Mouse (Mus musculus) neural tube, embryonic 14.5 days (tissue): ENCODE measurements around the gene Arhgef10l. TPM values are rescaled to one million over a fixed set of nuclear protein-coding genes. Genes with fewer than 3 reads are reported as not detected.
A peak's percentile ranks its signal among the peaks of the same experiment; 100 is the strongest.
"Not testable (repeated sequence)": the region's sequence is repeated elsewhere in the genome, so short reads cannot be mapped to it uniquely, and the experiment has no call there.

Source experiments
- ATAC-seq: fragments of 200-750 bp; cut with Nextera tagmentation; 2 replicates; pipeline ENCODE4 v1.8.0; 2017; ENCODE audit warnings: low read depth, mild to moderate bottlenecking, moderate TSS enrichment, moderate library complexity
- H3K27ac ChIP-seq: fragments of 300-500 bp; sonication (generic); 2 replicates; pipeline ENCODE4 v1.5.1; 2014; ENCODE audit warnings: low read depth, mild to moderate bottlenecking, control low read depth, low read length, moderate library complexity, mixed read lengths
- H3K27me3 ChIP-seq: fragments of 300-500 bp; sonication (generic); 2 replicates; pipeline ENCODE4 v1.6.1; 2014; ENCODE audit warnings: low read length; ENCODE audit not compliant: control insufficient read depth, insufficient read depth
- H3K36me3 ChIP-seq: fragments of 300-500 bp; sonication (generic); 2 replicates; pipeline ENCODE4 v1.6.1; 2014; ENCODE audit warnings: low read length, mixed read lengths; ENCODE audit not compliant: control insufficient read depth, insufficient read depth
- H3K4me1 ChIP-seq: fragments of 300-500 bp; sonication (generic); 2 replicates; pipeline ENCODE4 v1.6.1; 2014; ENCODE audit warnings: low read length; ENCODE audit not compliant: control insufficient read depth, insufficient read depth
- H3K4me2 ChIP-seq: fragments of 300-500 bp; sonication (generic); 2 replicates; pipeline ENCODE4 v1.6.1; 2014; ENCODE audit warnings: mild to moderate bottlenecking, low read depth, low read length, control low read depth
- H3K4me3 ChIP-seq: fragments of 300-500 bp; sonication (generic); 2 replicates; pipeline ENCODE4 v1.5.1; 2014; ENCODE audit warnings: low read depth, low read length, control low read depth, mixed read lengths
- H3K9ac ChIP-seq: fragments of 300-500 bp; sonication (generic); replicated peaks from 2 replicates; pipeline ENCODE4 v1.6.1; 2014; ENCODE audit warnings: low read depth, mild to moderate bottlenecking, control low read depth, low read length, mixed read lengths
- H3K9me3 ChIP-seq: fragments of 300-500 bp; sonication (generic); 2 replicates; pipeline ENCODE4 v1.6.1; 2016; ENCODE audit warnings: low read length; ENCODE audit not compliant: control insufficient read depth
- WGBS: fragments of 180-500 bp; shearing (Covaris S2); extraction: QIAGEN DNeasy Blood & Tissue Kit; methylation state at CpG from one replicate; pipeline ENCODE4 v1.1.7; 2014; 5-methylcytosine and 5-hydroxymethylcytosine counted together
- polyA plus RNA-seq: library from polyadenylated mRNA; unstranded; fragments of >200 nt; fragmentation: Nextera tagmentation; extraction: Ambion mirVana; gene quantifications from 2 replicates; pipeline ENCODE4 v1.2.1, GENCODE M21; 2014

The Arhgef10l gene
- polyA plus RNA-seq, 1 experiment from 2014 or later = 18.8 TPM

DNA sequence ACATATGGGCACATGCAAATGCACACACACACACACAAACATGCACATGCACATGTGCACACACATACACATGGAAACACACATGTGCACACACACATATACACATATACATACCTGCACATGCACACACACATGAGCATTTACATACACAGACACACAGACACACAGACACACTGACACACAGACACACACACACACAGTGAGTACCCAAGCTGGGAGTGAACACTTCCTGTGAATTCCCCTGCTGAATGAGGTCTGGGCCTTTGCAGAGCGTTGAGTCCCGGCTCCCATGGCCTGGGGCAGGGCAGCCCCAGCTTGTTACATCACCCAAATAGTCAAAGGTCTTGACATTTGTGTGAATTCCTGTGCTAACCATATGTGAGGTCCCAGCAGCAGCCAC lies 96.4 kb downstream of the Arhgef10l start:
- H3K36me3 ChIP-seq = peaks cover 68% of the 10 kb centered on the region

DNA sequence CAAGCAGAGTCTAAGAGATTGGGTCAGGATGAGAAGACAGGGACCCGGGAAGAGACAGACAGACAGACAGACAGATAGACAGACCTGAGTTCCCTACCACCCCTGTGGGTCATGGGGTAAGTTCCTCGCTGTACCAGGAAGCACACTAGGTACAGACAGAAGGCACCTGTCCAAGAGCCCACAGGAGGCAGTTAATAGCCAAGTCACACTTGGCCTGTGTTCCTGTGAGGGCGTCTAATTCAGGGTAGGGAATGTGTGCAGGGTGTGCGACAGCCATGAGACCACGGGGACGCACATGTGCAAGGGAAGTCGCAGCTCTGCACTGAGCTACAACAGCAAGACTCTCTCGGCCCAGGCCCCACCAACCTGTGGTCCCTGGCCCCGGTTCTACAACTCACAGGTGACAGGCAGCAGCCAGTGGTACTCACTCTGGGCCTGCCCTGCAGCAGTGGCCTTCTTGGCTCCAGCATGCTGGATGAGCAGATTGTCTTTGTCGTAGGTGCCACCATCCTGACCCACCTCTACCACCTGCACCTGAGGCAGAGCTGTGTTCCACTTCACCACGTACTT lies 97.8 kb downstream of the Arhgef10l start:
- Histone ChIP-seq H3K9ac (no peak overlapping the region), H3K9me3 (no peaks in the 10 kb centered on the region; the same call in 1 of the 2 replicates), H3K36me3 (peaks cover 62% of the 10 kb centered on the region), H3K27ac (no peak overlapping the region), H3K4me3 (no peak overlapping the region), H3K4me1 (no peaks in the 10 kb centered on the region), H3K27me3 (no peaks in the 10 kb centered on the region), H3K4me2 (no peak overlapping the region)
- no peak for ATAC-seq
- WGBS = 97% methylated on average over 11 of the region's 11 CpGs

More for the DNA sequence above, 96.4 kb downstream of the Arhgef10l start:
- no peak for ATAC-seq
- no peak overlapping the region for H3K4me2 ChIP-seq
- H3K9me3 ChIP-seq = no peaks in the 10 kb centered on the region; the same call in 1 of the 2 replicates
- no peak overlapping the region for H3K9ac ChIP-seq
- H3K4me3 ChIP-seq = no peak overlapping the region
- WGBS = 77% methylated on average over 2 of the region's 2 CpGs
- H3K27me3 ChIP-seq = no peaks in the 10 kb centered on the region
- no peaks in the 10 kb centered on the region for H3K4me1 ChIP-seq
- no peak overlapping the region for H3K27ac ChIP-seq

DNA sequence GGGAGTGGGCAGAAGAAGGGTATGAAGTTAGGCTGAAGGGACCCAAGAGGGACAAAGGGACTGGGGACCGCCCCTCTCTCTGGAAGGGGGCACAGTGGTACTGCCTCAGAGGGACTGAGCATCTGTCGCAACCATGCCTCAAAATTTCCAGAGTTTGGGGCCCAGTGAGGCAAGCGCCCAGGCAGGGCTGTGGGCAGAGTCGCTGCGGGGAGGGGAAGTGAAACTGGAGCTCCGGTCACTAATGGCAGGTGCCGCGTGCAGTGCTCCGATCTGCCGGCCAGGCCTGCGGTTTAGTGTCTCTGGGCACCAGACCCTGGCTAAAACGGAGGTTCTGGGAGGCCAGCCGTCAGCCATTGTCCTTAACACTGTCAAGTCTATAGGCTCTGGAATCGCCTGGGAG lies 99.0 kb downstream of the Arhgef10l start:
- no peaks in the 10 kb centered on the region for H3K27me3 ChIP-seq
- no peak overlapping the region for H3K9ac ChIP-seq
- 83% methylated on average over 14 of the region's 14 CpGs for whole genome bisulfite sequencing
- no peak overlapping the region for H3K27ac ChIP-seq
- no peaks in the 10 kb centered on the region for H3K4me1 ChIP-seq
- no peak overlapping the region for H3K4me3 ChIP-seq
- H3K36me3 ChIP-seq = peaks cover 63% of the 10 kb centered on the region
- no peak for ATAC-seq
- H3K4me2 ChIP-seq = no peak overlapping the region
- no peaks in the 10 kb centered on the region; the same call in 1 of the 2 replicates for H3K9me3 ChIP-seq

DNA sequence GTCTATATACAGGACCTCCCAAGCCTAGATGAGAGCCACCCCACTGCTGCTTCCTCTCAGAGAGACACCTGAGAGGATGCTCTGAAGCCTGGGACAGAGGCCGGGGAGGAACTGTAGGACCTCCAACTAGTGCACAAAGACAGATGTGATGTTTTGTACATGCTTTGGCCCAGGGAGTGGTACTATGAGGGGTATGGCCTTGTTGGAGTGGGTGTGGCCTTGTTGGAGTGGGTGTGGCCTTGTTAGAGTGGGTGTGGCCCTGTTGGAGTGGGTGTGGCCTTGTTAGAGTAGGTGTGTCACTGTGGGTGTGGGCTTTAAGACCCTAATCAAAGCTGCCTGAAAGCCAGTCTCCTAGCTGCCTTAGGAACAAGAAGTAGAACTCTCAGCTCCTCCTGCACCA lies 101.4 kb downstream of the Arhgef10l start:
- H3K27ac ChIP-seq, H3K4me3 ChIP-seq, H3K27me3 ChIP-seq, H3K9me3 ChIP-seq, H3K9ac ChIP-seq, ATAC-seq, H3K4me1 ChIP-seq, H3K4me2 ChIP-seq: not testable (repeated sequence)
- WGBS = 96% methylated on average over 1 of the region's 1 CpGs
- peaks cover 67% of the 10 kb centered on the region for H3K36me3 ChIP-seq

DNA sequence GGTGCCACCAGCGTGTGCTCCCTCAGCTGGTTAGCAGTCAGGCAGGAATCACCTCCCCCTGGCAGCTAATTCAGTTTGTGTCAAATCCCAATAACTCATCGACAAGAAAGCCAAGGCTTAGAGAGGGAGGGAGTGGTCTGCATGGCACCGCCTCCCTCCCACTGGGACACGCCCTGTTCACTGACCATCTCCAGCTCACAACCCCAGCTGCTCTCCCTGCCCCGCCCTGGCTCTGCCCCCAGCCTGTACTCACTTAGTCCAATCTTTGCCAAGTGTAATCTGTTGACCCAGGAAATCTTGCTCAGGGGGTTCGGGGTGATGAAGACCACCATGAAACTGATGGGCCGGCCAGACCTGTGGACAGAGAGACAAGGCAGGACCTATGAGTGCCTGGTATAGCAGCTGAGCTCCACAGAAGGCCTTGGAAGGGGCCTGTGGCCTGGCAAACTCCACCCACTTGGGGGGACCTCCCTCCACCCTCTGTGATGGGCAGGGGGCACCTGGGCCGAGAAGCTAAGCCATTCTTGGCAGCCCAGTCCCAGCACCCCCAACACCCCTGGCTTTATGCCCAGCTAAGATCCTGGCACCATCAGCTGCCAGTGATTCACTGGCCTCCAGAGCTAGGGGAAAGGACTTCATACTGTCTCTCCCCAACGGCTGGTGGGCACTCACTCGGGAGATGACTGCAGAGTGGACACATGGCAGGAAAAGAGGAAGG lies 103.2 kb downstream of the Arhgef10l start:
- peaks cover 57% of the 10 kb centered on the region for H3K36me3 ChIP-seq
- H3K27ac ChIP-seq = peak overlapping the region; percentile 22; the same call in 1 of the 2 replicates
- H3K9me3 ChIP-seq = no peaks in the 10 kb centered on the region; the same call in 1 of the 2 replicates
- ATAC-seq = peak; percentile 69
- no peak overlapping the region for H3K4me2 ChIP-seq
- no peaks in the 10 kb centered on the region for H3K27me3 ChIP-seq
- no peaks in the 10 kb centered on the region for H3K4me1 ChIP-seq
- H3K9ac ChIP-seq = no peak overlapping the region
- WGBS = 77% methylated on average over 10 of the region's 10 CpGs
- H3K4me3 ChIP-seq = no peak overlapping the region

DNA sequence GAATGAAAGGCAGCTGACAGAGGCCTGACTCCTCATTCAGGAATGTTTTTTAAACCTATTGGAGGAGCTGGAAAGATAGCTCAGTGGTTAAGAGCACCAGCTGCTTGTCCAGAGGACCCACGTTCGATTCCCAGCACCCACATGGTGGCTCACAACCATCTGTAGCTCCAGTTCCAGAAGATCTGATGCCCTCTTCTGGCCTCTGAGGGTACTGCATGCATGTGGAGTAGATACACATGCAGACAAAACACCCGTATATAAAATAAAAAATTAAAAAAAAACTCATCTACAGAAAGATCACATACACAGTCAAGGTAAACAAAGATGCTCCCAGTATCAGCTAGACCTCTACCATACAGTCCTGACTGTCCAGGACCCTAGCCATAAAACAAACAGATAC lies 104.1 kb downstream of the Arhgef10l start:
- WGBS = 100% methylated on average over 3 of the region's 3 CpGs
- no peak overlapping the region for H3K9ac ChIP-seq
- ATAC-seq = no peak
- no peak overlapping the region for H3K27ac ChIP-seq
- H3K27me3 ChIP-seq = no peaks in the 10 kb centered on the region
- no peaks in the 10 kb centered on the region for H3K9me3 ChIP-seq
- peaks cover 56% of the 10 kb centered on the region for H3K36me3 ChIP-seq
- H3K4me2 ChIP-seq = no peak overlapping the region
- no peaks in the 10 kb centered on the region for H3K4me1 ChIP-seq
- no peak overlapping the region for H3K4me3 ChIP-seq

DNA sequence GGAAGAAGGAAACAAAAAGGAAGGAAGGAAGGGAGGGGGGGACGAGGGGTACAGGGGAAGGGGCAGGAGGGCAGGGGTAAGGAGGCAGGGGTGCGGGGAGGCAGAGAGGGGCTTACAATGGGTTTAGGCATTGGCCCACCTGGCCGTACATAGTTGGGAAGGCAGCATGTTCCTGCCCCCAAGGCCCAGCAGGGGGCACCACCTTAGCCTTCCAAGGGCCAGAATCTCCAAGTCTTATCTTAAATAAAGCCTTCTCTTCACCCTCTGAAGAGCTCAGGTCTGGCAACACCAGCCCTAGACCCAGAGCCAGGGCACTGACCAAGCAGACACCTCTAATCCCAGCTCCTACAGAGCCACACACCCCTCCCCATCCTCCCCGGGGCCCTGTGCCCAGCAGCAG lies 106.0 kb downstream of the Arhgef10l start:
- Histone ChIP-seq H3K9ac (no peak overlapping the region), H3K27me3 (no peaks in the 10 kb centered on the region), H3K9me3 (no peaks in the 10 kb centered on the region), H3K4me1 (no peaks in the 10 kb centered on the region), H3K4me2 (no peak overlapping the region), H3K36me3 (peaks cover 45% of the 10 kb centered on the region), H3K27ac (no peak overlapping the region), H3K4me3 (no peak overlapping the region)
- WGBS = 90% methylated on average over 4 of the region's 4 CpGs
- no peak for ATAC-seq

DNA sequence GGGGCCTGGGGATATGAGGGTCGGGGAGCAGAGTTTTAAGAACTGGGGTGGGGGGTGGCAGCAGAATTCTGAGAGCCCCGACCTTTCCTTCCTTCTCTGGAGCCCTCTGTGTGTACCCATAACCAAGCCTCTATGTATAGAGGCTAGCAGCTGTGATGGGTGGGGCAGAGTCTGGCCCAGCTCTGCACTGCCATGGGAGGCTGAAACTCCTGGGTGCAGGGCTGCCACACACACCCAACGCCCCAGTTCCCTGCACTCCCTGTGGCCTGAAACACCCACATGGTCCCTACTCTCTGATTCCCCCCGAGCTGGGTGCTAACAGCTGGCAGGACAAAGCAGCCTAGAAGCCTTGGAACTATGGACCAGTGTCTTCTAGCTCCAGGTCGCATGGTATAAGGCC lies 107.6 kb downstream of the Arhgef10l start:
- H3K27me3 ChIP-seq = no peaks in the 10 kb centered on the region
- no peak overlapping the region for H3K4me3 ChIP-seq
- H3K9ac ChIP-seq = no peak overlapping the region
- no peak overlapping the region for H3K27ac ChIP-seq
- no peaks in the 10 kb centered on the region for H3K9me3 ChIP-seq
- WGBS = 85% methylated on average over 5 of the region's 5 CpGs
- no peaks in the 10 kb centered on the region for H3K4me1 ChIP-seq
- H3K36me3 ChIP-seq = peaks cover 37% of the 10 kb centered on the region
- H3K4me2 ChIP-seq = no peak overlapping the region
- no peak for ATAC-seq

DNA sequence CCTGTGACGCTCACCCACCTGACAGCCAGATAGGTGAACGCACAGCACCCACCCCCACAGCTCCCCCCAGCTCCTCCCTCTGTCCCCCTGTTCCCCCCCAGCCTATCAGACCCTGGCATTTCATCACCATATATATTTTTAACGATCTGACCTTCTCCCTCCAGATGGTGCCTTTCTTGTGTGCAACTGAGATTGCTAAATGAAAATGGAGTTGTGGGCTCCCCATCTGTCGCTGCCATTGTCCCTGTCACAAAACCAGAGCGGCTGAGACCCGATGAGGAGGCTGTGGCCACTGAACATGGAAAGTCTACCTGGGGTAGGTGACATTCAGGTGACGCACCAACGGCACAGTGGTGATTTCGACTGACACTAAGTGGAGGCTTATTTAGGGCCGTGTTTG lies 109.3 kb downstream of the Arhgef10l start:
- no peak overlapping the region for H3K4me2 ChIP-seq
- no peak for ATAC-seq
- H3K36me3 ChIP-seq = peaks cover 27% of the 10 kb centered on the region
- WGBS = 67% methylated on average over 10 of the region's 10 CpGs
- H3K9ac ChIP-seq = no peak overlapping the region
- no peaks in the 10 kb centered on the region for H3K9me3 ChIP-seq
- no peak overlapping the region for H3K27ac ChIP-seq
- no peaks in the 10 kb centered on the region for H3K27me3 ChIP-seq
- H3K4me1 ChIP-seq = no peaks in the 10 kb centered on the region
- H3K4me3 ChIP-seq = no peak overlapping the region
